Mouse (Mus musculus) 416B (cell line): Measurements from ENCODE around the gene Fam49a.

ENCODE experiments used
- DNase-seq: peaks from one replicate; pipeline ENCODE4 v3.0.0; 2011; ENCODE audit warnings: low read depth

The Fam49a gene

DNA sequence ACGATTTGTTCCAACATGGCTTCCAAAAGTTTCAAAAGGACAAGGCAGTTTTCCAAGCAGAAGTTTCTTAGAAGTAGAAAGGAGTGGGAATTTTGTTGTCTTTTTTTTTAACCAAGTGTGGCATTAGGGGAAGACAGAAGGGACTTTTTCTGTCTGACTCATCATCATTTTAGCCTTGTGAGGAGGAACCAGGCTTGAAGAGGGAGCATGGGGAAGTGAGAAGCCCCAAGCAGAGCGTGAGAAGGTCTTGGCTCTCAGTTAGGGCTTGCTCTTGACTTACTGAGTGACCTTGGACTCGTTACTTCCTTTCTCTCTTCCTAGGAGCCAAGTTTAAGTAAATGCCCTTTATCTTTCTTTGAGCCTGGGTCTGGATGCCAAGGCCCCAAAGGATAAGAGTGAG lies 8.6 kb downstream of the Fam49a start:
- no peak for DNase-seq

GRCm38 (mm10) chr12:12274115-12274514 lies 12.2 kb downstream of the Fam49a start:
- DNase-seq, result no peak

GRCm38 (mm10) chr12:12275124-12275779 lies 13.3 kb downstream of the Fam49a start:
- no peak for DNase-seq

DNA sequence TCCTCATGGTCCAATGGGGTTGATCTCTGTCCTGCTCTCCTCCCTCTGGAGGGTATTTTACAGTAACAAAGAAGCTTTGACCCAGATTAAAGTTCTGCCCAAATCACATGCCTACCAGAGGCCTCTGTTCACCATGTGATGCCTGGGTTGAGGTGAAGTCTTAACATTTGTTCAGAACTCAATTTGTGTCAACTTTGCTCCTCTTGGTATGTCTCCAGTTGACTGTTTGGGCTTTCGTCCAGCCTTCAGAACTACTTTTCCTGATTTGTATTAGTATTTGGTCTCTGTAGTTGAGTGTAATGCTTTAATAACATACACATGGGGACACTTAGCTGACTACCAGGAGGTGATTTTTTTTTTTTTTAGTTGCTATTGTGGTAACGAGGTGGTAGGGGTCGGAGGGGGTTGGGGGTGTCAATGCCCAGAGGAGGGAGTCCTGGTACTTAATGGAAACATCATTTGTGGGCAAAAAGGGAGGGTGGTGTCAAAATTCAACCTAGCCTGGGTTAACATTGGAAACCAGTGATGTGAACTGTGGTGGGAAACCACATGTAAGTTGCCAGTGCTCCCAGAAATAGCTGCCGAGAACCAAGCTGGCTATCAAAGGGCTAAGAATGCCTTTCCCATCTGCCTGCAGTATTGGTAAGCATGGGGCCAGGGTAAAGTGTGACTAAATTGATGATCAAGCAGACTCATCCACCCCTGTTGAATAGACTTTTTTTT lies 16.0 kb downstream of the Fam49a start:
- no peak for DNase-seq

- no peak for DNase-seq
These were observed 16.5 kb downstream of the Fam49a start for GRCm38 (mm10) chr12:12278464-12278872.

DNA sequence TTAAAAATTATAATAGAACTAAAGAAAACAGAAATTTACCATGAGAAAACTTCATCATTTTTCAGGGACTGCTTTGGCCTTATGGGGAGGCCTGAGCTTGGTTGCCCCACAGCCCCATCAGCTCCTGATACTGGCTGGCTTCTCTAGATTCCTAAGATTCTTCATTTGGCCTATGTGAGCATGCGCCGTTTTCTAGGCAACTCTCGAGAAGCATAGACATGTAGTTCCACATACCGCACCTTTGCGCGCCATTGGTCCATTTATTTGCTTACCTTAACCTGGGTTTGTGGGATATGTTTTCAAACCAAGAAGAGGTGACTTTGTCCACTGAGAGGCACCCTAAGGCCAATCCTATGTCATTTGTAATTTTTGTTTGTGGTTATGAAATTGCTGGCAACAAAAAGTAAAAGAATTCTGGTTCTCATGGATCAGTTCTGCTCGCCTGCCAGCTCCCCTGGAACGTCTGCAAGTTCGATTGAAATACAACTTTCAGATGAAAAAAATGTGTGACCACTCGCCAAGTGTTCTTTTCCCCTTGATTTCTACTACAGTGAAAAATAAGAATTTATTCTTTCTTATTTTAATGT lies 21.9 kb downstream of the Fam49a start:
- no peak for DNase-seq

- no peak for DNase-seq
These were observed 22.6 kb downstream of the Fam49a start for GRCm38 (mm10) chr12:12284521-12284920.

GRCm38 (mm10) chr12:12287131-12287786 lies 25.3 kb downstream of the Fam49a start:
- no peak for DNase-seq

- DNase-seq, result no peak
These were observed 25.8 kb downstream of the Fam49a start for GRCm38 (mm10) chr12:12287787-12288132.

DNA sequence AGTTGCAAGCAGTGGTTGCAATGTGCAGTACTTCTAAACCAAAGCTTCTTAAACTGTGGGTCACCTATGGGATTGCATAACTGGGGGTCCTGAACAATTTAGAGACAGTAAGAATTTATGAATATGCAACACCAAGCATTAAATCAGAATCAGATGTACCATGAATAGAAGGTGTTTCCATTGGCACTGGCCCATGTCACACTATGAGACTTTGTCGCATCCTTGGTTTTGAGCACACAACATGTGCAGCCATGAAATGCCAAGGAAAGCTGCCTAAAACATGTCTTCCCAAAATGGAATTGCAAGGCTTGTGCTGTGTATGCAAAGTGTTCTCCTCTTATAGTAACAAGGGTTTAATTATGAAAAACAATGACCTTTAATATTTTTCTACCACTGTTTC lies 26.6 kb downstream of the Fam49a start:
- no peak for DNase-seq

GRCm38 (mm10) chr12:12289636-12290035 lies 27.7 kb downstream of the Fam49a start:
- no peak for DNase-seq

DNA sequence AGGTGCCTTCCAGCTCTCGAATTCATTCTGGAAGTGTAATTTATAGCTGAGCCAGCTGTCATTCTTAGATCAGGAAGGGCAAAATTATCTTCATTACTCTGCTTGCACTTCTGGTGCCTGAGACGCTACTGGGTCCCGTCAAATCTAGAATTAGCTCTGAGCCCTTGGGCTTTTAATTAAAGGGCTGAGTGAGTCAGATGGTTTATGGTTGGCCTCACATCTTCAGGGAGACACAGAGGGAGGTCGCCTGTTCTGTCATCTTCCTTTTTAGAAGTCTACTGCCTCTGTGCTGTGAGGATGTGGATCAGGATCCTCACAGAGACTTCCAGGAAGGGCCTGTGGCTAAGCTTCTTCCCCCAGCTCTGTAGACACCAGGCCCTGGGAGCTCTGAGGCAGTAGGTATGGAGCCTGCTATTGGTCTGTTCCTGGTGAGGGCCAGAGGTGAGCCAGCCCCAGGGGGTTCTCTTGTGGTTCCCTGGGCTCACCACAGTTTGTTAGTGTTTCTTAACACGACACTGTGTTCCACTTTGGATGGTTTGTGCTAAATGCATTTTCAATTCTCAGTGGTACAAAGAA lies 30.2 kb downstream of the Fam49a start:
- no peak for DNase-seq

- no peak for DNase-seq
These were observed 32.6 kb downstream of the Fam49a start for GRCm38 (mm10) chr12:12294380-12295171.

DNA sequence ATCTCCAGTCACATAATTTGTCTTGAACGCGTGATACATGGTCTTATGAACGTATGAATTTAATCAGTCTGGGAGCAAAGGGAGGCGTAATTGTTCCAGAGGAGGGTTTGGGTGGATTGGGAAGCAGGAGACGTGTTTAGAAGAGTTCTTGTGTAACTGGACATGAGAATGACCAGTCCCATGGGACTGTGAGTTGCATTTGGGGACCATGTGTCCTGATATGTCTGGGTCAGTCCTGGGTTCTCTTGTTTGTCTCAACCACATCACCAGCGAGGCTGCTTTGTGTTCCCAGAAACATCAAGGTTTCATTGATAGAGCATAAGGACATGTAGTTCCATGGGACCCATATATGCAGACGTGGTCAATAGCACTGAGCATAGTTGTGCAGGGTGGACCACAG lies 36.5 kb downstream of the Fam49a start:
- DNase-seq, result no peak

DNA sequence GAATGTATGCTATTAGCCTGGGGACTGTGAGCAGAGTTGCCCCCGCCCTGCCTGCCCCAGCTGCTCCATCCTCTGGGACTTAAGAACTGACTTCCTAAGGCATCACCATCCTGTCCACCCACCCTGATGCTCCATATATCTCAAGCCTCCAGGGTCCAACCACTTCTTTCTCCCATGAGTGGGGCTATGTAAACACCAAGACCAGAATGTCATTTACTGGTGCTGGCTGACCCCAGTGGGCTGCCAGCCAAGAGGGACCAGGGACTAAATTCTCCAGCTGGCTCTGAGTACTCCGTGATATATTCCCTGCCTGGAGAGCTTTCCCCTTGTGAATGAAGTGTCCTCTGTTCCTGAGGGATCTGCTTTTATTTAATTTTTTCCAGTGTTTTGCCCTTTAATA lies 37.4 kb downstream of the Fam49a start:
- no peak for DNase-seq

GRCm38 (mm10) chr12:12301149-12301548 lies 39.2 kb downstream of the Fam49a start:
- DNase-seq, result no peak

DNA sequence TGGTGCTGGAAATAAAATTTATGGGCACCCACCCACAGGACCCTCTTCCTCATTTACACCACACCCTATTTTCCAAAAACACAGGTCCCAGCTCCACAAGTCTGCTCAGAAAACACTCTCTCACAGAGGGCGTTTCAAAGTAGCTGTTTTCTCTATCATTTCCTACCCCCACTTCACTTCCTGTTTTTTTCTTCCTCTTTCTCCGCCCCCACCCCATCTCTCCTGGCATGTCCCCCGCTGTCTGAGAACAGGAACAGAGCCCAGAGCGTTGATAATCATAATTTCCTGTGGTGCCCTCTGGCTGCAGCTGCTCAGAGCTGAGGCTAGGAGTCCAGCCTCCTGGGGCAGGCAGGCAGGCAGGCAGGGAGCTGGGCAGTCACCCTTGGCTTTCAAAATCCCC lies 39.9 kb downstream of the Fam49a start:
- DNase-seq, result peak; percentile 64

DNA sequence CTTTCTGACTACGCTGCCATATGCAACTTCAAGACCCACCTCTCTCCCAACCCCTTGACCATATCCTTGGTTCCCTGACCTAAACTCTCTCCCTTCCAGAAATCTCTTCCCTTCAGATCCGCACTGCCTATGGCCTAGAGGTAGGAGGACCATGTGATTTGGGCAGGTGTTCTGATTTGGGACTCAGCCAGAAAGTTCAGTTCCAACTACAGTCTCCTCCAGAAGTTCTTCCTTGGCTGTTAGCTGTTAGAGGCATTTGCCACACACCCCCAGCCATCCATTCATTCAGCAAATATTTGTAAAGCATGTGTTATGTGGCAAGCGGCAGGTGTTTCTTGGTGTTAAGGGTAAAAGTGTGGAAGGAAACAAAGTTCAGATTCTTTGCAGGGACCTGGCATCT lies 44.3 kb downstream of the Fam49a start:
- DNase-seq, result no peak

DNA sequence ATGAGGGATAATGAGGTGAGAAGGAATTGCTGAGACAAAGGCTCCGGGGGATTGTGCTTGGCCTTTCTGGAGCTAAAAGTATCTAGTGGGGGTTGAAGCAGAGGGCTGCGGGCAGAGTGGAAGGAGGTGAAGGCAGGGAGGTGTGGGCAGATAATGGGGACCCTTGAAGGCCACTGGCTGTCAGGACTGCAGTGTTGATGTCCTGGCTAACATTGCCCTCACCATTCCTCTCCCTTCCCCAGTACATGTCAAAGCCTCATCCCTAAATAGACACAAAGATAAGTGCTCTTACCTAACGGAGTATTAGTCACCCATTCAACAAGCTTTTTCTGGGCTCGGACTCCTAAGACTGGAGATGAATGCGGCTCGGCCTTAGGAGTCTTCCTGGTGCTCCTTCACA lies 44.9 kb downstream of the Fam49a start:
- DNase-seq, result no peak

GRCm38 (mm10) chr12:12307245-12307644 lies 45.3 kb downstream of the Fam49a start:
- no peak for DNase-seq

- no peak for DNase-seq
These were observed 51.5 kb downstream of the Fam49a start for GRCm38 (mm10) chr12:12313437-12313836.

GRCm38 (mm10) chr12:12313919-12314318 lies 52.0 kb downstream of the Fam49a start:
- no peak for DNase-seq
